ENCODE assay signal across 7 mouse cellular contexts in genomic region chr5:115603561-115603960, GRCm38 (mm10).
"Had no signal": no experiment of that assay in that cellular context is flagged by ENCODE, and none has a peak within 500 bp of the region (broad histone marks: within the 10 kb centered on the region; RNA-seq: fewer than 3 reads in every experiment).

No protein-coding gene starts in this region.

- DNase-seq: lung, adult 2 months; lung, postnatal 14 days; lung, postnatal 36 days; right cerebral cortex, postnatal 14 days; thymus, adult 2 months; thymus, postnatal 25 days; thymus, postnatal 4 days had no signal
